In the genomic region with DNA sequence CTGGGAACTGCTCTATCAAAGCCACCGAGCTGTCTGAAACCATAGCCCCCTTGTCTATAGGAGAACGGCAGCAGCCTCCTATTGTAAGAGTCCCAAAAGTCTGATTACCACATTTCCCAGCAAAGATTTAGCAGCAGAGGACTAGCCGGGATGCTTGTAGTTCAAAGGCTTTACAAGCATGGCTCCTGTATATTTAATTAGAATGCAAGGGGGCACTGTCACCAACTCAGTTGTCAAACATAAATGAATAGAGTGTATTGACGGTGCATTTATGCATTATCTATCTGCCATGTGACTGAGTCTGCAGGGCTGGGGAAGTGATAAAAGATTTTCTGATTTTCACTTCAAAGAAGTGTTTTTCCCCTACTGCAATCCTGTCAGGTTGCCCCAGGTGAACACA, we compare ENCODE assay signal across 28 mouse cellular contexts. TPM values are rescaled to one million over a fixed set of nuclear protein-coding genes. Genes with fewer than 3 reads are reported as not detected.
DNase-seq lines count a peak whose midpoint lies in the region; ATAC-seq and TF ChIP-seq lines count a peak whose summit lies in the region.
"Had no signal": no experiment of that assay in that cellular context is flagged by ENCODE, and none has a peak within 500 bp of the region (broad histone marks: within the 10 kb centered on the region; RNA-seq: fewer than 3 reads in every experiment).

No protein-coding gene starts in this region.

- 60% methylated on average over 4 of the region's 4 CpGs for WGBS in hindbrain, embryonic 10.5 days
- WGBS in hindbrain, postnatal 0 days = 25% methylated on average over 4 of the region's 4 CpGs
- WGBS in forebrain, embryonic 13.5 days = 8% methylated on average over 4 of the region's 4 CpGs
- WGBS in hindbrain, embryonic 13.5 days = 23% methylated on average over 4 of the region's 4 CpGs
- WGBS in midbrain, embryonic 14.5 days = 6% methylated on average over 4 of the region's 4 CpGs

- H3K4me1 ChIP-seq in hindbrain, embryonic 10.5 days (replicated peaks) = peaks cover 71% of the 10 kb centered on the region
- peaks cover 15% of the 10 kb centered on the region for H3K4me1 ChIP-seq in hindbrain, postnatal 0 days (ENCODE audit: insufficient read depth, low read length)
- peaks cover 67% of the 10 kb centered on the region for H3K4me1 ChIP-seq in forebrain, embryonic 13.5 days
- H3K4me1 ChIP-seq in hindbrain, embryonic 13.5 days (replicated peaks) = peaks cover 76% of the 10 kb centered on the region
- H3K4me1 ChIP-seq in midbrain, embryonic 14.5 days (ENCODE audit: control insufficient read depth, insufficient read depth, low read length) = peaks cover 72% of the 10 kb centered on the region
- H3K4me1 ChIP-seq: liver, embryonic 15.5 days; lung, embryonic 15.5 days had no signal

- H3K4me2 ChIP-seq in hindbrain, postnatal 0 days (ENCODE audit: low read depth, low read length) = no peak overlapping the region
- H3K4me2 ChIP-seq in forebrain, embryonic 13.5 days = no peak overlapping the region
- no peak overlapping the region for H3K4me2 ChIP-seq in hindbrain, embryonic 13.5 days
- H3K4me2 ChIP-seq in midbrain, embryonic 14.5 days (ENCODE audit: low read length) = no peak overlapping the region
- H3K4me2 ChIP-seq: kidney, embryonic 15.5 days; liver, embryonic 15.5 days; lung, embryonic 15.5 days had no signal

- H3K4me3 ChIP-seq in hindbrain, embryonic 10.5 days = no peak overlapping the region
- no peak overlapping the region for H3K4me3 ChIP-seq in hindbrain, postnatal 0 days (ENCODE audit: low read length)
- no peak overlapping the region for H3K4me3 ChIP-seq in forebrain, embryonic 13.5 days
- H3K4me3 ChIP-seq in hindbrain, embryonic 13.5 days = no peak overlapping the region
- H3K4me3 ChIP-seq in midbrain, embryonic 14.5 days (replicated peaks; ENCODE audit: low read depth, low read length) = no peak overlapping the region
- H3K4me3 ChIP-seq: embryonic facial prominence, embryonic 10.5 days; kidney, embryonic 15.5 days; limb, embryonic 10.5 days; liver, embryonic 15.5 days; lung, embryonic 15.5 days; myocyte had no signal

- TF ChIP-seq CTCF in hindbrain, postnatal 0 days (IDR thresholded peaks at IDR 0.05; ENCODE audit: low read depth) = no peak

- H3K27ac ChIP-seq in hindbrain, embryonic 10.5 days = peak overlapping the region; percentile 23; the same call in 1 of the 2 replicates
- H3K27ac ChIP-seq in hindbrain, postnatal 0 days = no peak overlapping the region
- H3K27ac ChIP-seq in forebrain, embryonic 13.5 days = peak overlapping the region; percentile 60
- H3K27ac ChIP-seq in hindbrain, embryonic 13.5 days = peak overlapping the region; percentile 58
- peak overlapping the region; percentile 95 for H3K27ac ChIP-seq in midbrain, embryonic 14.5 days (replicated peaks; ENCODE audit: low read depth, low read length)
- H3K27ac ChIP-seq: embryonic facial prominence, embryonic 10.5 days; kidney, embryonic 15.5 days; limb, embryonic 10.5 days; liver, embryonic 15.5 days; lung, embryonic 15.5 days had no signal

- H3K36me3 ChIP-seq in hindbrain, embryonic 10.5 days = no peaks in the 10 kb centered on the region
- H3K36me3 ChIP-seq in hindbrain, postnatal 0 days (ENCODE audit: insufficient read depth, low read length) = 0 out of 2 replicates have a peak, but pooled peaks cover 9% of the 10 kb centered on the region
- peaks cover 13% of the 10 kb centered on the region; the same call in 1 of the 2 replicates for H3K36me3 ChIP-seq in forebrain, embryonic 13.5 days (ENCODE audit: poor library complexity, severe bottlenecking)
- peaks cover 22% of the 10 kb centered on the region for H3K36me3 ChIP-seq in hindbrain, embryonic 13.5 days
- peaks cover 20% of the 10 kb centered on the region; the same call in 1 of the 2 replicates for H3K36me3 ChIP-seq in midbrain, embryonic 14.5 days (ENCODE audit: control insufficient read depth, insufficient read depth, low read length)
- H3K36me3 ChIP-seq: embryonic facial prominence, embryonic 10.5 days; kidney, embryonic 15.5 days; limb, embryonic 10.5 days; liver, embryonic 15.5 days; lung, embryonic 15.5 days had no signal

- no peaks in the 10 kb centered on the region for H3K9me3 ChIP-seq in hindbrain, embryonic 10.5 days
- H3K9me3 ChIP-seq in hindbrain, postnatal 0 days (ENCODE audit: low read length) = no peaks in the 10 kb centered on the region
- H3K9me3 ChIP-seq in forebrain, embryonic 13.5 days (replicated peaks) = no peaks in the 10 kb centered on the region
- H3K9me3 ChIP-seq in hindbrain, embryonic 13.5 days = no peaks in the 10 kb centered on the region
- H3K9me3 ChIP-seq in midbrain, embryonic 14.5 days (ENCODE audit: control insufficient read depth, low read length) = no peaks in the 10 kb centered on the region
- H3K9me3 ChIP-seq: embryonic facial prominence, embryonic 10.5 days; kidney, embryonic 15.5 days; limb, embryonic 10.5 days; liver, embryonic 15.5 days; lung, embryonic 15.5 days had no signal

- DNase-seq in hindbrain, embryonic 10.5 days (ENCODE audit: low spot score) = no peak
- DNase-seq in hindbrain, postnatal 0 days (ENCODE audit: low spot score) = no peak
- peak; percentile 69 for DNase-seq in midbrain, embryonic 14.5 days
- no peak for DNase-seq in right cerebral cortex, postnatal 25 days
- no peak for DNase-seq in spleen, adult 12 weeks (ENCODE audit: low spot score)
- no peak for DNase-seq in cerebellum, adult 9-11 months
- DNase-seq: adrenal gland, postnatal 10 days; cerebellum, adult 9-10 months; gastrocnemius, postnatal 25 days; kidney, adult 11 months; kidney, postnatal 4 days; layer of hippocampus, adult 9-11 months; liver; lung, postnatal 36 days; spleen, adult 18-20 months; thymus, postnatal 14 days had no signal

- no peak for ATAC-seq in hindbrain, postnatal 0 days
- ATAC-seq in forebrain, embryonic 13.5 days = no peak
- no peak for ATAC-seq in hindbrain, embryonic 13.5 days (ENCODE audit: low FRiP score)
- ATAC-seq in midbrain, embryonic 14.5 days (ENCODE audit: low FRiP score, low TSS enrichment) = peak; percentile 21; the same call in 1 of the 2 replicates
- ATAC-seq: activated CD4-positive, CD25-positive, alpha-beta regulatory T cell, adult 4 months had no signal

- H3K9ac ChIP-seq in hindbrain, postnatal 0 days (replicated peaks; ENCODE audit: low read length) = no peak overlapping the region
- no peak overlapping the region for H3K9ac ChIP-seq in forebrain, embryonic 13.5 days
- 0 out of 2 replicates have a peak overlapping the region, but pooled peaks have one; percentile 53 for H3K9ac ChIP-seq in hindbrain, embryonic 13.5 days
- peak overlapping the region; percentile 12; the same call in 1 of the 2 replicates for H3K9ac ChIP-seq in midbrain, embryonic 14.5 days (replicated peaks; ENCODE audit: low read length)
- H3K9ac ChIP-seq: kidney, embryonic 15.5 days; liver, embryonic 15.5 days; lung, embryonic 15.5 days had no signal

- no peaks in the 10 kb centered on the region for H3K27me3 ChIP-seq in hindbrain, embryonic 10.5 days (ENCODE audit: insufficient read depth, poor library complexity, severe bottlenecking)
- no peaks in the 10 kb centered on the region for H3K27me3 ChIP-seq in hindbrain, postnatal 0 days (ENCODE audit: insufficient read depth, low read length)
- H3K27me3 ChIP-seq in forebrain, embryonic 13.5 days = no peaks in the 10 kb centered on the region
- H3K27me3 ChIP-seq in hindbrain, embryonic 13.5 days = no peaks in the 10 kb centered on the region
- H3K27me3 ChIP-seq in midbrain, embryonic 14.5 days (ENCODE audit: control insufficient read depth, insufficient read depth, low read length) = no peaks in the 10 kb centered on the region
- H3K27me3 ChIP-seq: kidney, embryonic 15.5 days; liver, embryonic 15.5 days; lung, embryonic 15.5 days had no signal

RNA-seq across cellular contexts. Expression of a gene that starts 42.3 kb away (rescaled TPM):
- polyA plus RNA-seq in hindbrain, embryonic 10.5 days (2016; fragmentation: Nextera tagmentation; extraction: Ambion mirVana) = 41.2 and 87.6 TPM in 2 replicates
- 67.6 and 84.0 TPM in 2 replicates for total RNA-seq in hindbrain, postnatal 0 days (2014; rRNA removed)
- 17.7 and 19.2 TPM in 2 replicates for polyA plus RNA-seq in hindbrain, postnatal 0 days (2015; fragmentation: Nextera tagmentation; extraction: Ambion mirVana)
- 53.6 and 68.9 TPM in 2 replicates for polyA plus RNA-seq in forebrain, embryonic 13.5 days (2015; fragmentation: Nextera tagmentation; extraction: Ambion mirVana)
- polyA plus RNA-seq in hindbrain, embryonic 13.5 days (2015; fragmentation: Nextera tagmentation; extraction: Ambion mirVana) = 57.6 and 67.5 TPM in 2 replicates
- 36.9 and 65.3 TPM in 2 replicates for polyA plus RNA-seq in midbrain, embryonic 14.5 days (2014; fragmentation: Nextera tagmentation; extraction: Ambion mirVana)
- total RNA-seq: common myeloid progenitor, adult 5-6 weeks; megakaryocyte-erythroid progenitor cell, adult 5-6 weeks had no signal
- polyA plus RNA-seq: activated CD4-positive, CD25-positive, alpha-beta regulatory T cell, adult 4 months; myocyte; testis, adult 2 months had no signal

Comparison
In these comparisons a context has a peak if more than half of its experiments do, and no peak if none do; other contexts are left out.
1. H3K9ac ChIP-seq: peak in hindbrain, embryonic 13.5 days (single experiment) and midbrain, embryonic 14.5 days (single experiment); none in hindbrain, postnatal 0 days (single experiment) and forebrain, embryonic 13.5 days (single experiment).